In the genomic region with DNA sequence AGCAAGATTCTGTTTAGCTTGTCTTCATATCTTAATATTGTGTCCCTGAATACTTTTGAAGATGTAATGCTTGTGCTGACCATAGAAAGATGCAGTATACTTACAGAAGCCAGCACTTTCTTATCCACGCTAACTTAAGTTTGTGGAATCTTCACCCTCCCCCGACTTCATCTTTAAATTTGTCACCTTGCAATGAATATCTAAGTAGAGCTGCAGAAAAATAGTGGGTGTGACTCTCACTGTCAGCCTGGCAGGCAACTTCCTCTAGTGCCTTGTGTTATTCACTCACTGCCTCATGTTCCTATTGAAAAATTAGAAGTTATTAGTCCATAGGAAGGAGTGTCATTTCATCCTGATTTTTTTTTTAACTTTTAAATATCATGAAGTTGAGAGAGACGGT, we compare ENCODE assay signal across 22 mouse cellular contexts.
"Had no signal": no experiment of that assay in that cellular context is flagged by ENCODE, and none has a peak within 500 bp of the region (broad histone marks: within the 10 kb centered on the region; RNA-seq: fewer than 3 reads in every experiment).

No protein-coding gene starts in this region.

- DNase-seq: heart, postnatal 10 days; heart, postnatal 14 days; heart, postnatal 36 days; heart, postnatal 4 days; kidney, adult 11 months; kidney, adult 18-20 months; kidney, adult 2 months; kidney, adult 8-10 months; kidney, adult 9 months; kidney, postnatal 10 days; kidney, postnatal 14 days; kidney, postnatal 25 days; kidney, postnatal 36 days; kidney, postnatal 4 days; layer of hippocampus, adult 9-11 months; layer of hippocampus, postnatal 36 days had no signal

- ATAC-seq: hindbrain, embryonic 16.5 days; hindbrain, postnatal 0 days; inflammation-experienced regulatory T-cells, adult 6 months; intestine, embryonic 15.5 days; intestine, embryonic 16.5 days; intestine, postnatal 0 days had no signal
